Mouse (Mus musculus): ENCODE measurements around the gene Mllt6.
A peak's percentile ranks its signal among the peaks of the same experiment; 100 is the strongest.

- TF ChIP-seq CTCF (IDR thresholded peaks at IDR 0.05; ENCODE audit: borderline replicate concordance, insufficient read depth, low read depth, low read length) (peak; percentile 93), POLR2A (IDR thresholded peaks at IDR 0.05; ENCODE audit: borderline replicate concordance, insufficient read depth, low read length) (no peak)
These were observed 31.3 kb upstream of the Mllt6 start for GRCm38 (mm10) chr11:97631938-97632337.

Measured in cerebellum, adult 2 months (tissue).